Mouse (Mus musculus) lung, embryonic 16.5 days (tissue): Measurements from ENCODE around the gene Aldh16a1. TPM values are rescaled to one million over a fixed set of nuclear protein-coding genes. Genes with fewer than 3 reads are reported as not detected.
A peak's percentile ranks its signal among the peaks of the same experiment; 100 is the strongest.
"Not testable (repeated sequence)": the region's sequence is repeated elsewhere in the genome, so short reads cannot be mapped to it uniquely, and the experiment has no call there.

Experiments
- ATAC-seq: fragments of 200-750 bp; cut with Nextera tagmentation; 2 replicates; pipeline ENCODE4 v1.8.0; 2017; ENCODE audit warnings: low read depth, mild to moderate bottlenecking, moderate library complexity
- H3K27ac ChIP-seq: fragments of 300-500 bp; sonication (generic); 2 replicates; pipeline ENCODE4 v1.5.1; 2014; ENCODE audit warnings: mild to moderate bottlenecking, control low read depth, low read length
- H3K27me3 ChIP-seq: fragments of 300-500 bp; sonication (generic); 2 replicates; pipeline ENCODE4 v1.6.1; 2014; ENCODE audit warnings: low read depth, low read length, mixed read lengths; ENCODE audit not compliant: control insufficient read depth, insufficient read depth
- H3K36me3 ChIP-seq: fragments of 300-500 bp; sonication (generic); 2 replicates; pipeline ENCODE4 v1.6.1; 2014; ENCODE audit warnings: low read length; ENCODE audit not compliant: control insufficient read depth, insufficient read depth
- H3K4me1 ChIP-seq: fragments of 300-500 bp; sonication (generic); replicated peaks from 2 replicates; pipeline ENCODE4 v1.6.1; 2014; ENCODE audit warnings: low read length, mixed read lengths; ENCODE audit not compliant: control insufficient read depth, insufficient read depth
- H3K4me2 ChIP-seq: fragments of 300-500 bp; sonication (generic); 2 replicates; pipeline ENCODE4 v1.6.1; 2014; ENCODE audit warnings: low read depth, low read length, control low read depth
- H3K4me3 ChIP-seq: fragments of 300-500 bp; sonication (generic); 2 replicates; pipeline ENCODE4 v1.5.1; 2014; ENCODE audit warnings: mild to moderate bottlenecking, low read length, control low read depth
- H3K9ac ChIP-seq: fragments of 300-500 bp; sonication (generic); 2 replicates; pipeline ENCODE4 v1.6.1; 2014; ENCODE audit warnings: low read length, control low read depth
- H3K9me3 ChIP-seq: fragments of 300-500 bp; sonication (generic); 2 replicates; pipeline ENCODE4 v1.6.1; 2016; ENCODE audit warnings: low read length; ENCODE audit not compliant: control insufficient read depth
- WGBS: fragments of 180-500 bp; shearing (Covaris S2); extraction: QIAGEN DNeasy Blood & Tissue Kit; methylation state at CpG from one replicate; pipeline ENCODE4 v1.1.7; 2014; 5-methylcytosine and 5-hydroxymethylcytosine counted together
- polyA plus RNA-seq: library from polyadenylated mRNA; unstranded; fragments of >200 nt; fragmentation: Nextera tagmentation; extraction: Ambion mirVana; gene quantifications from 2 replicates; pipeline ENCODE4 v1.2.1, GENCODE M21; 2015

Gene Aldh16a1
- polyA plus RNA-seq, 1 experiment from 2014 or later: 57.4 TPM

DNA sequence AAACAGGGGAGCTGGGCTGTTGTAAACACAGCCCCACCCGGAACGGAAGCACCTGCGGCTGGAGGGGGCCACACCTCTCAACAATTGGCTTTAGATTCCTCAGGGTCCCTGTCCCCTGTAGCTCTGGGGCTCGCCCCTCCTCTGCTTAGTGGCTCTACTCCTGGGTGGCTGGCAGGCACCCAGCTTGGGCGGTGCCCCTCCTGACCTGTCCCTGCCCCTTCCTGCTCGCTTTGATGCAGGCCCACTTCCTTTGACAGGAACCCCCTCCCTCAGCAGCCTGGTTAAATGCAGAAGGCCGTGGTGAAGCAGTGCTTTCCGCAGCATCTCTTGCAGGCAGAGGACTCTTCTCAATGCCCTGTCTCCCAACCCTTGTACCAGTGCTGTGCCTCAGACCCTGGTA, 33.0 kb downstream of the Aldh16a1 start:
- Histone ChIP-seq H3K4me1 (peaks cover 36% of the 10 kb centered on the region), H3K4me2 (peak overlapping the region; percentile 30), H3K27ac (peak overlapping the region; percentile 70), H3K4me3 (peak overlapping the region; percentile 14; the same call in 1 of the 2 replicates), H3K9ac (peak overlapping the region; percentile 1; the same call in 1 of the 2 replicates), H3K9me3 (no peaks in the 10 kb centered on the region), H3K27me3 (no peaks in the 10 kb centered on the region), H3K36me3 (peaks cover 56% of the 10 kb centered on the region)
- no peak for ATAC-seq
- 40% methylated on average over 8 of the region's 8 CpGs for WGBS

DNA sequence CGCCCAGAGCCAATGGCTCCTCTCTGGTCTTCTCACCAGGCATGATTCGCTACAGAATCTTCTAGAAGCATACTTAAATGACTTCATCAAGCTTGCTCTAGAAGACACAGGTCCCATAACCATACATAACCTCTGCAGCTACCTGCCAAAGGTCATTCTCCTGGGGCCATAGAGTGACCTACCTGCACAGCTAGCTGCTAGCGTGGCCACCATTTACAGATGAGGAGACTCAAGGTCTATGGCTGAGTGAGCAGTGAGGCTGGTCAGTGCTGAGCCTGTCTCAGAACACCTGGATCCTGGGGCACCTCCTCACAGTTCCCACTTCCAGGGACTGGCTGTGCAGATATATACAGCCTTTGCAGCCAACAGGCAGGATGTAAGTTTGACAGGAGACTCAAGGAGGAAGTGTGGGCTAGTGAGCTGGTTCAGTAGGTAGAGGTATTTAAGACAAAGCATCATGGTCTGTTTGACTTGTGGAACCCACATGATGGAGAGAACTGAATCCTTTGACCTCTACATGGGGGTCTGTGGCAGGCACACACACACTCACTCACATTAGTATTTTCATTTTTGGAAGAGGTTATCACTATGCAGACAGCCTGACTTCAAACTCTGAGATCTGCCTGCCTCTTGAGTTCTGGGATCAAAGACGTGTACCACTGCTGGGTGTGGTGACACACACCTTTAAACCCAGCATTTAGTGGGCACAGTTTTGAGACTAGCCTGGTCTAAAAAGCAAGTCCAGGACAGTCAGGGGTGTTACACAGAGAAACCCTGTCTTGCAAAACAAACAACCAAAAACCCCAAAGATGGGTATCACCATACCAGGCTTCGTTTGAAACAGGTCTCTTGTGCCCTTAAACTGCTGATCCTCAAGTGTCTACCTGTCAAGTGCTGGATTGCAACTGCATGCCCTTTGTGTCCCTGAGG, 34.3 kb downstream of the Aldh16a1 start:
- Histone ChIP-seq H3K4me3 (no peak overlapping the region), H3K4me2 (no peak overlapping the region), H3K27me3 (no peaks in the 10 kb centered on the region), H3K4me1 (peaks cover 25% of the 10 kb centered on the region), H3K36me3 (peaks cover 42% of the 10 kb centered on the region), H3K27ac (no peak overlapping the region), H3K9me3 (no peaks in the 10 kb centered on the region), H3K9ac (no peak overlapping the region)
- no peak for ATAC-seq
- 70% methylated on average over 5 of the region's 5 CpGs for WGBS

DNA sequence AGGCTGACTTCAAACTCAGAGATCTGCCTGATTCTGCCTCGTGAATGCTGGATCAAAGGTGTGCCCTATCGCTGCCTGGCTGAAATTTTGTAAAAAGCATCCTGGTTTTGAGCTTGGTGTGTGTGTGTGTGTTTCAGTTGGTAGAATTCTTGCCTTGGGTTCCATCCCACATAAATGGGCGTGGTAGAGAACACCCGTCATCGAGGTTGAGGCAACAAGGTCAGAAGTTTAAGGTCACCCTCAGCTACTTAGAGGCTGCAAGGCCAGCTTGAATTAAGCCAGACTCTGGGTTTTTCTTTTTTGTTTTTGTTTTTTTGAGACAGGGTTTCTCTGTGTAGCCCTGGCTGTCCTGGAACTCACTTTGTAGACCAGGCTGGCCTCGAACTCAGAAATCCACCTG, 36.0 kb downstream of the Aldh16a1 start:
- peaks cover 21% of the 10 kb centered on the region for H3K4me1 ChIP-seq
- no peaks in the 10 kb centered on the region for H3K27me3 ChIP-seq
- H3K9me3 ChIP-seq: no peaks in the 10 kb centered on the region
- peaks cover 39% of the 10 kb centered on the region for H3K36me3 ChIP-seq
- no peak for ATAC-seq
- H3K4me3 ChIP-seq: no peak overlapping the region
- 81% methylated on average over 6 of the region's 6 CpGs for WGBS
- no peak overlapping the region for H3K27ac ChIP-seq
- no peak overlapping the region for H3K9ac ChIP-seq
- no peak overlapping the region for H3K4me2 ChIP-seq

DNA sequence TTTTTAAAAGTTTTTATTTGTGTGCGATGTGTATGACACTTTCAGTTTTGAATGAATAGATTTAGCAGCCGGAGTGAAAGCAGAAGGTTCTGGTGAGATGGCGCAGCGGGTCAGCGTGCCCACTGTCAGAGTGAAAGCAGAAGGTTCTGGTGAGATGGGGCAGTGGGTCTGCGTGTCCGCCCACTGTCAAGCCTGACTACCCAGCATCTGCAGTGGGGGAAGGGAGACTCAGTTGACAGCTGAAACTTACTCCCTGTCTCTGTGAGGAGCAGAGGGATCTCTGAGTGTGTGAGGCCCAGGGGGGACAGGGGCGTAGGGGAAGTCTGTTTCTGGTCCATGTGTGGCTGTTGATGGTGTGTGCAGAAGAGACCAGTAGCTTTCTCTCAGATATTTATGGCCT, 36.8 kb downstream of the Aldh16a1 start:
- no peak overlapping the region for H3K4me3 ChIP-seq
- peaks cover 14% of the 10 kb centered on the region for H3K4me1 ChIP-seq
- H3K9me3 ChIP-seq: no peaks in the 10 kb centered on the region
- H3K27me3 ChIP-seq: no peaks in the 10 kb centered on the region
- H3K27ac ChIP-seq: no peak overlapping the region
- H3K36me3 ChIP-seq: peaks cover 33% of the 10 kb centered on the region
- 74% methylated on average over 8 of the region's 8 CpGs for WGBS
- H3K9ac ChIP-seq: no peak overlapping the region
- no peak for ATAC-seq
- no peak overlapping the region for H3K4me2 ChIP-seq

DNA sequence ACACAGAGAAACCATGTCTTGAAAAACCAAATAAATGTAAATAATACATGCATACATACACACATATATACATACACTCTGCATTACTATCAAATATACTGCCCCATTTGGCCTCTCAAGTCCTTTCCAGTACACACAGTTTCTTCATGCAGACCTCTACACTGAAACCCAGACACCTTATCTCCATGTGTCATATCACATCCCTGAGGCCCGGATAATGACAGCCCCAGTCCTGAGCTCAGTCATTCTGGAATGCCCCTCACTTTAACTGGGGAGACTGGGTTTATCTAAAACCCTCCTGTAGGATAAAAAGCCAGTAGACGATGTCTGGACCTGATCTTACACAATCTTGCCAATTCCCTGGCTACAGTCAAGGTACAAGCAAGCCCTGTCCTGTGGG, 40.9 kb downstream of the Aldh16a1 start:
- H3K4me3 ChIP-seq: no peak overlapping the region
- 65% methylated on average over 2 of the region's 2 CpGs for WGBS
- H3K36me3 ChIP-seq: no peaks in the 10 kb centered on the region
- ATAC-seq: no peak
- no peaks in the 10 kb centered on the region for H3K9me3 ChIP-seq
- no peaks in the 10 kb centered on the region for H3K27me3 ChIP-seq
- H3K9ac ChIP-seq: no peak overlapping the region
- H3K27ac ChIP-seq: no peak overlapping the region
- no peak overlapping the region for H3K4me2 ChIP-seq
- no peaks in the 10 kb centered on the region for H3K4me1 ChIP-seq

DNA sequence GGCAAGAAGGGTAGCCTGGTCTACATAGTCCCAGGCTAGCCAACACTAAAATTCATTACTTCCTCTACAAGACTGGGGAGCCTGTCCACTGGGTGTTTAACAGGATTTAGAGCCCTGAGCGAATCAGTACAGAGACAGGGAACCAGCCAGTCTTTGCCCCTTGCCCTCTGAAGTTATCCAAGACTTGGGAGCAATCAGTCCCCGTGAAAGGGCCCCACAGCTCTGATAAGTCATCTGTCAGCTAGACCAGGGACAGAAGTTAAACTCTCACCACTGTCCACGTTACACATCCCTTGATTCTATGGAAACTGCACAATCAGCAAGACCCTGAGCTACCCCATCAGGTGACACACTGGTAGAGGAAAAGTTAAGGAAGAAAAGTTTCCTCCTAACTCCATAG, 41.9 kb downstream of the Aldh16a1 start:
- H3K27me3 ChIP-seq: no peaks in the 10 kb centered on the region
- no peak overlapping the region for H3K4me3 ChIP-seq
- H3K36me3 ChIP-seq: no peaks in the 10 kb centered on the region
- no peak overlapping the region for H3K4me2 ChIP-seq
- no peak overlapping the region for H3K27ac ChIP-seq
- H3K9me3 ChIP-seq: no peaks in the 10 kb centered on the region
- H3K9ac ChIP-seq: no peak overlapping the region
- ATAC-seq: no peak
- no peaks in the 10 kb centered on the region for H3K4me1 ChIP-seq
- 36% methylated on average over 3 of the region's 3 CpGs for WGBS

DNA sequence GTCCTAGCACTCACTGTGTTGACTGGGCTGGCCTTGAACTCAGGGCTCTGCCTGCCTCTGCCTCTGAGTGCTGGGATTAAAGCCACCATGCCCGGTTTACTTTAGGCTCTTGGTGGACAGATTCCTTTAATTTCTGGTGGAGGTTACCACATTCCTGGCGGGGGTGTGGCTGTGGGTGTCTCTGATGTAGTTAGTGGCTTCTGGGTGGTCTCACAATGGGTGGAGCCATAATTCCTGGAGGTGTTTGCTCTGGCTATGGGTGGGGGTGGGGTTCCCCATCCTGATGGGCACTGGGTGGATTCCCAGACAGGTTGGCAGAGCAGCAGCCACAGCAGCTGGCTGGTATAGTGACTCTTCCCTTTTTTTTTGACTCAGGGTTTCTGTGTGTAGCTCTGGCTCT, 42.4 kb downstream of the Aldh16a1 start:
- ATAC-seq: no peak
- H3K9ac ChIP-seq: no peak overlapping the region
- H3K36me3 ChIP-seq: no peaks in the 10 kb centered on the region
- H3K4me2 ChIP-seq: no peak overlapping the region
- no peaks in the 10 kb centered on the region for H3K9me3 ChIP-seq
- no peak overlapping the region for H3K27ac ChIP-seq
- 52% methylated on average over 2 of the region's 2 CpGs for WGBS
- no peak overlapping the region for H3K4me3 ChIP-seq
- H3K4me1 ChIP-seq: no peaks in the 10 kb centered on the region
- no peaks in the 10 kb centered on the region for H3K27me3 ChIP-seq

DNA sequence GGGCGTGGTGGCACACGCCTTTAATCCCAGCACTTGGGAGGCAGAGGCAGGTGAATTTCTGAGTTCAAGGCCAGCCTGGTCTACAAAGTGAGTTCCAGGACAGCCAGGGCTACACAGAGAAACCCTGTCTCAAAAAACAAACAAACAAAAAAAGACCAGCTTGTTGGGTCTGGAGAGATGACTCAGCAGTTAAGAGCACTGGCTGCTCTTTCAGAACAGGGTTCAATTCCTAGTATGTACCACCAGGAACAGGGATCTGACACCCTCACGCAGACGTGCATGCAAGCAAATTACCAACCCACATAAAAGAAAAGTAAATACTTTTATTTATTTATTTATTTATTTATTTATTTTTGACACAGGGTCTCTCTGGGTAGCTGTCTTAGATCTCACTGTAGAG, 44.3 kb downstream of the Aldh16a1 start:
- not testable (repeated sequence) for H3K4me1 ChIP-seq, H3K4me3 ChIP-seq, H3K36me3 ChIP-seq, H3K27me3 ChIP-seq, H3K4me2 ChIP-seq, ATAC-seq, H3K27ac ChIP-seq, H3K9me3 ChIP-seq, H3K9ac ChIP-seq
- 77% methylated on average over 4 of the region's 4 CpGs for WGBS

DNA sequence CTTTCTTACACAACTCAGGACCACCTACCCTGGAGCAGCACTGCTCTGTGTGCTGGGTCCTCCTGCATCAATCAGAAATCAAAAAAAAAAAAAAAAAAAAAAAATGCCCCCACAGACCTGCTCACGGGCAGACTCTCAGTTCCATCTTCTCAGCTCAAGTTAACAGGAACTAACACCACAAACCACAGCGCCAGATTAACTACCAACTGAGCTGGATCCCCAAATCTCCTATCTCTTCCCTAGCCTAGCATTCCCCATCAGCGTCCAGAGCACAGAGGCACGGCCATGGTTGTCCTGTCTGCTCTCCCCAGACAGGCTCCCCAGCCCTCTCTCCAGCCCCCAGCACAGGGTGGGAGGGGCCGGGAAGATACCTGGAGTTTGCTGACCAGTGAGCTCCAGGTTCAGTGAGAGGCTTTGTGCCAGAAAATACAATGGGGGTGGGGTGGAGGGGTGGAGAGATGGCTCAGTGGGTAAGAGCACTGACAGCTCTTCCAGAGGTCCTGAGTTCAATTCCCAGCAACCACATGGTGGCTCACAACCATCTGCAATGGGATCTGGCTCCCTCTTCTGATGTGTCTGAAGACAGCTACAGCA, 47.2 kb downstream of the Aldh16a1 start:
- Histone ChIP-seq H3K27me3 (no peaks in the 10 kb centered on the region), H3K4me1 (peaks cover 22% of the 10 kb centered on the region), H3K4me2 (no peak overlapping the region), H3K36me3 (no peaks in the 10 kb centered on the region), H3K9ac (no peak overlapping the region), H3K9me3 (no peaks in the 10 kb centered on the region), H3K27ac (no peak overlapping the region), H3K4me3 (no peak overlapping the region)
- WGBS: 58% methylated on average over 5 of the region's 5 CpGs
- ATAC-seq: no peak
